Mouse (Mus musculus) left cerebral cortex, adult 11 months (tissue): Measurements from ENCODE around the gene Trappc2l.

Source experiments
- DNase-seq: peaks from one replicate; pipeline ENCODE4 v3.0.0; 2022; ENCODE audit warnings: low spot score

The Trappc2l gene

GRCm38 (mm10) chr8:122656056-122656999 is 44.9 kb downstream of the Trappc2l start:
- DNase-seq: no peak

- DNase-seq: no peak
Measured at GRCm38 (mm10) chr8:122658149-122658806, 46.8 kb downstream of the Trappc2l start.

DNA sequence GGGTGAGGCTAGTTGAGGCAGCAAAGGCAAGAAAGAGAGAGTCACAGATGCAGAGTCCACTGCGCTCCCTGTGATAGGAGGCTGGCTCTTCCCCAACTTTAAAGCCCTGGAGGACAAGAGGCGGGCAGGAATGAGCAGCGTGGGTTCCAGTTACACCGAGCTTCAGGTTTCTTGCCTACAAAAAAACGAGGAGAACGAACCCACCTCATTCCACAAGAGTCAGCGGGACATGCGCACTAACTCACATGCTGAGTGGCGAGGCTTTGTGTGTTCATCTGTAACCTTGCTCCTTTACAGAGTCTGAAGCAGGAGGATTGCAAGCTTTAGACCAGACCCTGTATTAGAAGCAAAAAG is 47.3 kb downstream of the Trappc2l start:
- DNase-seq: no peak

DNA sequence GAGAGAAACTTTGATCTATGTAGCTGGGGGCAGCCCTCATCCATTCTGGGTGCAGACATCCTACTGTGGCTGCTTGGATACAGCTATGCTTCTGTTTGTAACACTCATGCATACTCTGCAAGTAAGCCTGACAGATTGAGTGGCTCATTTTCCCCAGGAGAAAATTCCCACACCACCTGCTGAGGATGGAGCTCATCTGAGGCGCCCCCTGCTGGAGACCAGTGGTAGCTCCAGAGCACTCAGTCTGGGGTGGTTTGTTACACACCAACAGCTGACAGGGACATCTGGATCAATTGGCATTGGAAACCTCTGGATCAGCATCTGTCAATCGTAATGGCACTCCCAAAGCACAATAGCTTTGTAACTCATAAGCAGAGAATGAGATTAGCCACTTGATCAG is 48.6 kb downstream of the Trappc2l start:
- DNase-seq: no peak

DNA sequence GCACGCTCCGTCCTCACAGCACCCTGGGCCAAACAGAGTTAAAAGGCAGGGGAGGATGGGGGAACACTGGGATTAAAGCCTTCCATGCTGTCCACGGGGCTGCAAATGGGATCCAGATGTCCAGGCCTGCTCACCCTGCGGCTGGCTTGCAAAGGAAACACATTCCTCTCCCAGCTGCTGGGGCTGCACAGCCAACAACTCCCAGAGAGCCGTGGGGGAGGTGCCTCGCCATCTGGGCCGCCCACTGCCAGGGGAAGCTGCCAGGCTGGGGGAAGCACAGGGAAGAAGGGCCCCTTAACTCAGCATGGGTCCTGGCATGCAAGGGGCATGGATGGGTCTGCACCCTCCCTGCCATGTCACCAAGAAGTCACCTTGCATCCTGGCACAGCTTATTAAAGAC is 49.7 kb downstream of the Trappc2l start:
- DNase-seq: no peak

GRCm38 (mm10) chr8:122661894-122662293 is 50.5 kb downstream of the Trappc2l start:
- DNase-seq: no peak

GRCm38 (mm10) chr8:122663106-122663505 is 51.7 kb downstream of the Trappc2l start:
- DNase-seq: no peak

DNA sequence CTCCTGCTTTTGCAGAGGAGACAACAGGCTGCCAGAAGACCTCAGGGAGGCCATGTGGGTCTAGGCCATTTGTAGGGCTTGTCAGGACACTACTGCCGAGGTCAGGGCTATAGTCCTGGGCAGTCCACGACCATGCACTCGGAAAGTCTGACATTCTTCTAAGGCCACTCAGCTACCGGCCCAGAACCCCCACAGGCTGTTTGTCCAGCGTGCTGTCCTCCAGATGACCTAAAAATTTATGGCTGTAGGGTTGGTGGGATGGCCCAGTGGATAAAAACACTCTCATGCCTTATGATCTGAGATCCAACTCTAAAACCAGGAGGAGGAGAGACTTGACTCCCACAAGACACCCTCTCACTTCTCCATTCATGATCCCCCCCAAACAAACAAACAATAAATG is 52.2 kb downstream of the Trappc2l start:
- no peak for DNase-seq

GRCm38 (mm10) chr8:122665221-122665620 is 53.8 kb downstream of the Trappc2l start:
- no peak for DNase-seq

GRCm38 (mm10) chr8:122665667-122666316 is 54.4 kb downstream of the Trappc2l start:
- no peak for DNase-seq
